Mouse (Mus musculus) thymus, adult 2 months (tissue): ENCODE results near the gene Tnfrsf13c. TPM values are rescaled to one million over a fixed set of nuclear protein-coding genes. Genes with fewer than 3 reads are reported as not detected.

Experiments
- DNase-seq: peaks from one replicate; pipeline ENCODE4 v3.0.0; 2021
- H3K27ac ChIP-seq: fragments of 200-500 bp; 2 replicates; pipeline ENCODE4 v1.5.1; 2012; ENCODE audit warnings: low read length, control low read depth; ENCODE audit not compliant: control insufficient read depth, insufficient read depth
- H3K27me3 ChIP-seq: fragments of 200-500 bp; 2 replicates; pipeline ENCODE4 v1.6.1; 2012; ENCODE audit warnings: mild to moderate bottlenecking, low read length, moderate library complexity, mixed read lengths; ENCODE audit not compliant: control insufficient read depth, insufficient read depth
- H3K36me3 ChIP-seq: fragments of 200-500 bp; 2 replicates; pipeline ENCODE4 v1.6.1; 2012; ENCODE audit warnings: mild to moderate bottlenecking, low read length, moderate library complexity; ENCODE audit not compliant: control insufficient read depth, insufficient read depth
- H3K4me1 ChIP-seq: fragments of 200-500 bp; replicated peaks from 2 replicates; pipeline ENCODE4 v1.6.1; 2012; ENCODE audit warnings: low read length; ENCODE audit not compliant: control insufficient read depth, insufficient read depth
- H3K4me3 ChIP-seq: fragments of 200-500 bp; 2 replicates; pipeline ENCODE4 v1.5.1; 2012; ENCODE audit warnings: mild to moderate bottlenecking, low read length, control low read depth, moderate library complexity; ENCODE audit not compliant: control insufficient read depth, insufficient read depth
- CTCF ChIP-seq: fragments of 200-500 bp; IDR thresholded peaks from 2 replicates; pipeline ENCODE4 v1.5.1; 2012; ENCODE audit warnings: mild to moderate bottlenecking, control low read depth, low read length, moderate library complexity, borderline replicate concordance; ENCODE audit not compliant: control insufficient read depth, poor library complexity, insufficient read depth; ENCODE audit errors: extremely low read depth
- POLR2A ChIP-seq: fragments of 200-500 bp; IDR thresholded peaks from 2 replicates; pipeline ENCODE4 v1.6.1; 2012; ENCODE audit warnings: mild to moderate bottlenecking, low read length, control low read depth, moderate library complexity; ENCODE audit not compliant: control insufficient read depth, poor library complexity, insufficient read depth; ENCODE audit errors: extremely low read depth
- WGBS: fragments of 180-500 bp; shearing (Covaris S2); methylation state at CpG from one replicate; pipeline ENCODE4 v1.1.7; 2018; 5-methylcytosine and 5-hydroxymethylcytosine counted together
- polyA plus RNA-seq: library from polyadenylated mRNA; depleted of rRNA; stranded (reverse); fragments of >200 nt; gene quantifications from 2 replicates; pipeline ENCODE4 v1.2.3, GENCODE M21; 2012; rRNA removed

Tnfrsf13c gene
- polyA plus RNA-seq, result 4.3 and 7.0 TPM in 2 replicates

- 4% methylated on average over 44 of the region's 44 CpGs for WGBS
- Histone ChIP-seq H3K36me3 (no peaks in the 10 kb centered on the region), H3K4me3 (peak within 1 kb of the TSS; percentile 38), H3K27ac (no peak within 1 kb of the TSS), H3K27me3 (no peaks in the 10 kb centered on the region), H3K4me1 (peaks cover 11% of the 10 kb centered on the region; the same call in 1 of the 2 replicates)
- DNase-seq, result peak; percentile 63
- TF ChIP-seq POLR2A (no peak), CTCF (no peak)
These were observed at the start of gene Tnfrsf13c for GRCm38 (mm10) chr15:82223657-82224601. Tnfrsf13c (minus strand) TSS chr15:82224369.

DNA sequence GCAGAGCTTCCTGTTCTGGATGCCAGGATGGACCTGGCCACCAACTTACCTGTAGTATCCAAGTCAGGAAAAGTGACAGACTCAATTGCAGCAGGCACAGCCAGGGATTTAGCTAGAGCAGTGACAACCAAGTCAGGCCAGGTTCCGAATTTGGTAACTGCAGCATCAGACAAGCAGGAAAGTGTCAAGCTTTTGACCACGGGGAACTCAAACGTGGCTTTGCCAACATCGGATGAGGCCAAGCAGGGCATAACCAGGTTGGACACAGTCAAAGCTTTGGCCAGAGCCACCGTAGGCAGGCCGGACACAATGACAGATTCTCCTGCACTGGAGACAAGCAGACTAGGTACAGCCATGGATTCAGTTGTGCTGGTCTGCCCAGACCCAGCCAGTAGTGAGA lies 48.1 kb upstream of the Tnfrsf13c start:
- Histone ChIP-seq H3K36me3 (no peaks in the 10 kb centered on the region), H3K4me1 (peaks cover 4% of the 10 kb centered on the region; the same call in 1 of the 2 replicates), H3K27ac (no peak overlapping the region), H3K27me3 (peaks cover 3% of the 10 kb centered on the region; the same call in 1 of the 2 replicates), H3K4me3 (no peak overlapping the region)
- no peak for DNase-seq
- WGBS, result 82% methylated on average over 6 of the region's 6 CpGs
- TF ChIP-seq POLR2A, result no peak
- no peak for TF ChIP-seq CTCF

DNA sequence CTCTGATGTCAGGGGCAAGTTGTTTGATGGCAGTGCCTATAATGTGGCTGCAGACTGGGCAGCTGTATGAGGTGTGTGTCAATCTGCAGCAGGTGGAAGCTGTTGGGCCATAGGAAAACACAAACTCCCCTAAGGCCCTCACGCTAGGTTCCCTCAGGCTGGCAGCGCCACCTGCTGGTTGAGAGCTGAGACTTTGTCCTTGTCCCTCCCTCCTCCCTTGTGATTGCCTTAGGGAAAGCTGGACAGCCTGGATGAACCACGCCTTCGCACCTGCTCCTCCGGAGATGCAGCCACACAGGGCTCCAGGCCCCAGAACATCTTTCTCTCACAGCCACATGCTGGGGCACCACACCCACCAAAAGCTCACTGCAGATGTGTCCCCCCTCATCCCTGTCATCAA lies 47.0 kb upstream of the Tnfrsf13c start:
- H3K4me1 ChIP-seq, result peaks cover 4% of the 10 kb centered on the region; the same call in 1 of the 2 replicates
- no peaks in the 10 kb centered on the region for H3K36me3 ChIP-seq
- DNase-seq, result peak; percentile 49
- no peak overlapping the region for H3K27ac ChIP-seq
- 20% methylated on average over 5 of the region's 5 CpGs for WGBS
- no peak overlapping the region for H3K4me3 ChIP-seq
- peak; percentile 81; the same call in 1 of the 2 replicates for TF ChIP-seq CTCF
- TF ChIP-seq POLR2A, result no peak
- H3K27me3 ChIP-seq, result peaks cover 3% of the 10 kb centered on the region; the same call in 1 of the 2 replicates

GRCm38 (mm10) chr15:82268783-82269182 lies 44.6 kb upstream of the Tnfrsf13c start:
- 49% methylated on average over 9 of the region's 9 CpGs for WGBS
- no peak for TF ChIP-seq CTCF
- TF ChIP-seq POLR2A, result no peak
- DNase-seq, result no peak
- H3K36me3 ChIP-seq, result no peaks in the 10 kb centered on the region
- no peaks in the 10 kb centered on the region for H3K4me1 ChIP-seq
- no peaks in the 10 kb centered on the region for H3K27me3 ChIP-seq
- no peak overlapping the region for H3K4me3 ChIP-seq
- H3K27ac ChIP-seq, result no peak overlapping the region

- no peaks in the 10 kb centered on the region for H3K27me3 ChIP-seq
- 82% methylated on average over 3 of the region's 3 CpGs for WGBS
- TF ChIP-seq CTCF (no peak), POLR2A (no peak)
- H3K27ac ChIP-seq, result no peak overlapping the region
- DNase-seq, result no peak
- H3K4me1 ChIP-seq, result no peaks in the 10 kb centered on the region
- H3K4me3 ChIP-seq, result no peak overlapping the region
- H3K36me3 ChIP-seq, result no peaks in the 10 kb centered on the region
These were observed 44.0 kb upstream of the Tnfrsf13c start for GRCm38 (mm10) chr15:82268185-82268584.

DNA sequence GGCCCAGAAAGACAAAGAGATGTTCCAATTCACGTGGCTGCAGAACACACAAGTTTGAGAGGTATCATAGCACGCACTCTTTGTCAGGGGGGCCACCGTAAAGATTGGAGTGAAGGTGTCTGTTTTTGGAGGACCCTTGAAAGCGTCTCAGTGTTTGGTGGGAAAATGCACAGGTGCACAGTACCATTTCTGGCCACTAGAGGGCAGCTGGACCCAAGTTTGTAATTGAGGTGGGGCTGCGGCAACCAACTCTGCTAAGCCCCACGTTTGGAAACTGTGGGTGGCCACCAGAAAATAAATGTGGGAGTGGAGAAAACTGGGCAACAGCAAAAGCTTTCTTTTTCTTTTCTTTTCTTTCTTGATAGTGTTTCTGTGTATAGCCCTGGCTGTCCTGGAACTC lies 42.2 kb upstream of the Tnfrsf13c start:
- peak; percentile 73 for DNase-seq
- Histone ChIP-seq H3K27me3 (no peaks in the 10 kb centered on the region), H3K4me3 (no peak overlapping the region), H3K4me1 (no peaks in the 10 kb centered on the region), H3K36me3 (no peaks in the 10 kb centered on the region), H3K27ac (no peak overlapping the region)
- TF ChIP-seq POLR2A (no peak), CTCF (peak; percentile 80; the same call in 1 of the 2 replicates)
- WGBS, result 7% methylated on average over 6 of the region's 6 CpGs

- no peak overlapping the region for H3K27ac ChIP-seq
These were observed 35.3 kb upstream of the Tnfrsf13c start for GRCm38 (mm10) chr15:82259510-82259909.

More at GRCm38 (mm10) chr15:82259510-82259909, 35.3 kb upstream of the Tnfrsf13c start:
- TF ChIP-seq POLR2A (no peak), CTCF (peak; percentile 100)
- DNase-seq, result peak; percentile 79
- Histone ChIP-seq H3K4me3 (no peak overlapping the region), H3K27me3 (no peaks in the 10 kb centered on the region), H3K4me1 (no peaks in the 10 kb centered on the region), H3K36me3 (no peaks in the 10 kb centered on the region)
- 9% methylated on average over 16 of the region's 16 CpGs for WGBS
